Mouse (Mus musculus) ovary, adult 18-20 months (tissue): ENCODE data around the gene Ppp2r2d.
A peak's percentile ranks its signal among the peaks of the same experiment; 100 is the strongest.

Experiments used
- DNase-seq: peaks from one replicate; pipeline ENCODE4 v3.0.0; 2022; ENCODE audit warnings: low spot score, mixed read lengths

The Ppp2r2d gene

GRCm38 (mm10) chr7:138856670-138857069 is 10.8 kb downstream of the Ppp2r2d start:
- no peak for DNase-seq

DNA sequence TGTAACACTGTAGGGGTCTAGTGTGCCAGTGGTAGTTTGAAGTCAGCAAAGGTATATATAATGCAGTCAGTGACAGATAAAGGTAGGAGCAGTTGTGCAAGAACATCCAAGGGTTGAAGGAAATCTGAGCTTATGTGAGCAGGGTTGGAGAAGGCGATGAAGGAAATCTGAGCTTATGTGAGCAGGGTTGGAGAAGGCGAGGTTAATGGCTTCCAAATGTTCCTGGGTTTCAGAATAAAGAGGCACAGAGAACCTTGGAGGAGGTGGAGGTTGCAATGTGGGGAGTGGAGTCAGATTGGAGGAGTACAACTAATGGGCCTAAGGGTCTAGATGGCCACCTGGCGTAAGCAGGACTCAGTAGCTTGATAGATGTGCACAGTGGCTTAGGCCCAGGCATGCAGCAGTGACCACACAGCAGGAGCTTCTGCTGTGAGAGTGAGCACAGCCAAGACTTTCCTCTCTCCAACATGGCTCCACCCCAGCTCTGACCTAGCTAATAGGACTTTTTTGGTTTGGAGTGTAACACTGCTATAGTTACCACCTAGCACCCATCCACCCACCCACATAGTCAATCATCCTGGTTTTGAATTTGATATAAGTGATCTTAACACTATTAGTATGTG is 18.2 kb downstream of the Ppp2r2d start:
- DNase-seq = no peak

- DNase-seq = no peak
Measured at GRCm38 (mm10) chr7:138864776-138865175, 18.9 kb downstream of the Ppp2r2d start.

- DNase-seq = no peak
Measured at GRCm38 (mm10) chr7:138867286-138867685, 21.4 kb downstream of the Ppp2r2d start.

DNA sequence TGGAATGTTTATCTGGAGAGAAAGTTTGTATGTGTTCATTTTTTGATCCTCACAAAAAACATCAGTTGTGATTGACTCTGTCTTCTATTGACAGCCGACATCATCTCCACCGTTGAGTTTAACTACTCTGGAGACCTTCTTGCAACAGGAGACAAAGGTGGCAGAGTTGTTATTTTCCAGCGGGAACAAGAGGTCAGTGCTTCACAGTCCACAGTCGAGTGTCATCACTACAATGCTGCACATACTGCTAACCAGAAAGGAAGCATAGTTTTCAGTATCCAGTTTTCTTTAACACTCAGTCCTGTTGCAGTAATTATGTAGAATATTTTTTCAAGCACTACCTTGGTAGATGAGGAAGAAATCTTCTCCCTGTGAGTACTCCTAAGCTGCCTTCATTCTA is 22.4 kb downstream of the Ppp2r2d start:
- DNase-seq = no peak

DNA sequence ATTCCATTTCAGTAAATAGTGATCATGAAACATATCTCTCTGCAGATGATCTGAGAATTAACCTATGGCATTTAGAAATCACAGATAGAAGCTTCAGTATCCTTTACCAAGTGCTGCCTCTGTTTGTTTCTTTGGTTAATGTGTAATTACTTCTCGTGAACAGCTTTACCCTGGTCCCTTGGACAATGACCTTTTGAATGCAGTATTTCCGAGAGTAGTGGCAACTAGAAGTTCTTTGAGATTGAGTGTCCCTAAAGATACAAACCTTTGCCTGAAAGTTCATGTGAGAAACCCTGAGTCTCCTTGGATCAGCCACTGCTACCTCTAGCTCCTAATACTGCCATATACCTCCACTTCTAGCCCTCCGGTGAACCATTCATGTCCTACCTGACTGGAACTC is 27.1 kb downstream of the Ppp2r2d start:
- no peak for DNase-seq

DNA sequence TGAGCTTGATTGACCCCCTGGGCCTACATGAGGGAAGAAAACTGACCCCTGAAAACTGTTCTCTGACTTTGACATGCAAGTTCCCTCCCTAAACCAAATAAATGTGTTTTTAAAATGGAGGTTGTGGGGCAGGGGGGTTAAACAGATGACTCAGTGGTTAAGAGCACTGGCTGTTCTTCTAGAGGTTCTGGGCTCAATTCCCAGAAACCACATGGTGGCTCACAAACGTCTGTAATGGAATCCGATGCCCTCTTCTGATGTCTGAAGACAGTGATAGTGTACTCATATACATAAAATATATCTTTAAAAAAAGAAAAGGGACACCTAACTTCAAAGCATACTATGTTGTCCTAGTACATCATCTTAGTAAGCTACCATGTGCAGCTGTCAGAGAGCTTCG is 29.2 kb downstream of the Ppp2r2d start:
- no peak for DNase-seq

DNA sequence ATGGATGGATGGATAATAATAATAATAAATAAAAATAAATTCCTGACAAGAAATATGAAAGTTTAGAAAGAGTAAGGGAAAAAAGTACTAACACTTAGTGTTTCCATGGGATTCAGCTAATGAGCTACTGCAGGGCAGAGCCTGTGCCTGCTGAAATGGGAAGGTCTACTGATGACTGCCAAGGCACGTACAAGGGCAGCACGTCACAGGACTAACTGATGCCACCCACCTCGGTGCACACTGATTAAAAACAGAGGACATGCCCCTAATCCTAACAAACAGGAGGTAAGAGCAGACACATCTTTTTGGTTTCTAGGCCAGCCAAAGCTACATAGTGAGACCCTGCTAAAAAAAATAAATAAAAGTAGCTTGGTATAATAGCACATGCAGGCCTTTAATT is 37.8 kb downstream of the Ppp2r2d start:
- DNase-seq = no peak

GRCm38 (mm10) chr7:138885365-138886289 is 39.7 kb downstream of the Ppp2r2d start:
- DNase-seq = no peak

DNA sequence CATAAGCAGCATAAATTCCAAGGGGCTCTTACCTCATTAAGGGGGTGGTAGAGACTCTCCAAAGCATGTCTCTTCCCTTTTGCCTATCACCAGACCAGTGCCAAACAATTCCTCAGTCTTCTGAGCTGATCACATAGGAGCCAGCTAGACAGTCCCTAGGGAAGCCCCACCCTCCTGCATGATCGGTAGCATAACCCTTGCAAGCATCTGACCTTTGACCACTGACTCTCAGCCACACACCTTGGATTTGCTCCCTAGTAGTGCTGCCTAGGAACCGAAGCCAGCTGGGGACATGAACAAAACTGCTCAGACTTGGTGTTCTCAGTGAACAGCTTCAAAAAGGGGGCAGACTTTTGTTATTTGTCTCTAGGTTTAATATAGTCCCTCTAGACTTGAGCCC is 52.2 kb downstream of the Ppp2r2d start:
- DNase-seq = no peak

GRCm38 (mm10) chr7:138898743-138899142 is 52.9 kb downstream of the Ppp2r2d start:
- DNase-seq = no peak

DNA sequence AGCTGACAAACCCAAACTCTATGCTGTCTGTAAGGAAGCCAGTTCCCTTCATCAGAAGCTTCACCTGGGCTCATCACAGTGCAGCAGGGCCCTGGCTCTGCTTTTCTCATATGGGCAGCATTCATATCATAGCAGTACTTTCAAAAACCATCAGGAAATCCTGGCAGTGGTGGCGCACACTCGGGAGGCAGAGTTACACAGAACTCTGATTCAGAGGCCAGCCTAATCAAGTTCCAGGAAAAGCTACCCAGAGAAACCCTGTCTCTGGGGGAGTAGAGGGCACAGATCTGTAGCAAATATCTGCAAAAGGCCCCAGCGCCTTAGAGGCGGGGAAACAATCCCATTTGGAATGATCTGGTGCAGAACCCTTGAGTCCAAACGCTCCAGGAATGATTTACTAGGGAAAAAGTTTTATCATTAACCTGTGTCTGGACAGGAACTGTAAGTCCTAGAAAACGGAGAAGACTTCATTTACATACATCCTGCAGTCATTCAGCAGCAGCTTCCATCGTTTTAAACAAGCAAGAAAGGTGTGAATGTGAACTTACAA is 58.1 kb downstream of the Ppp2r2d start:
- no peak for DNase-seq

- no peak for DNase-seq
Measured at GRCm38 (mm10) chr7:138906441-138906840, 60.6 kb downstream of the Ppp2r2d start.

DNA sequence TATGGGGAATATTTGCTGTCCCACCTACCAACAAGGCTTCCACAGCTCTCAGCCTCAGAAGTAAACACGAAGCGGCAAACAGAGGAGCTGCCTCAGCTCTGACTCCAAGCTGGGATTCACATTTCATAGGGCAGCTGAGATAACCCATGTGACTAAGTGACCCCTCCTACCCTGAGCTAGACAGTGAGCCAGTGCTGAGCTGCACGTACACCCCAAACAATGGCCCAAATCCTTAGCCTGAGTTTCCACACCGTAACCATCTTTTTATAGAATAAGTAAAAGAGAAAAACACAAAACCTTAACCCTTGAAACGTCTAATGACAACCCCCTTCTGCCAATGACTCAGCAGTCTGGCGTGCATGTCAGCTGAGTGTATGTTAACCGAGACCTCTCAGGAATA is 61.2 kb downstream of the Ppp2r2d start:
- DNase-seq = peak; percentile 29

GRCm38 (mm10) chr7:138907976-138908375 is 62.1 kb downstream of the Ppp2r2d start:
- DNase-seq = no peak

- DNase-seq = no peak
Measured at GRCm38 (mm10) chr7:138908768-138909276, 62.9 kb downstream of the Ppp2r2d start.

GRCm38 (mm10) chr7:138909277-138910192 is 63.7 kb downstream of the Ppp2r2d start, which contains the start of gene Bnip3:
TSS of gene Bnip3 (minus strand) at chr7:138909519.
- peak; percentile 96 for DNase-seq

DNA sequence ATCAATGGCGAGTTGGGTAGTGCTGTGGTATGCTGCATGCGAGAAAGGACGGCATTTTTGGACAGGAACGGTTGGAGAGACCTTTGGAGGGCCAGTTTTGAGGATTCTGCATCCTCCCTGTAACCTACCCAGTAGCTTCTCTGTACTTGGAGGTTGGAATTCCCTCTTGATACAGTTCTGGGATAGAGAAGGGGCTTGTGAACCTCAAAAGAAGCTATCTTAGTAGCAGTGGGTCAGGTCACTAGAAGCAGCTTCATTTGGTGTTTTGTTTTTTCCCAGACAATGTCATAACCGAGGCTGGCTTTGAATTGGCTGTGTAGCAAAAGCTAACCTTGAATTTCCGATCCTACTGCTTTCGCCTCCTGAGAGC is 64.3 kb downstream of the Ppp2r2d start:
- DNase-seq = no peak

DNA sequence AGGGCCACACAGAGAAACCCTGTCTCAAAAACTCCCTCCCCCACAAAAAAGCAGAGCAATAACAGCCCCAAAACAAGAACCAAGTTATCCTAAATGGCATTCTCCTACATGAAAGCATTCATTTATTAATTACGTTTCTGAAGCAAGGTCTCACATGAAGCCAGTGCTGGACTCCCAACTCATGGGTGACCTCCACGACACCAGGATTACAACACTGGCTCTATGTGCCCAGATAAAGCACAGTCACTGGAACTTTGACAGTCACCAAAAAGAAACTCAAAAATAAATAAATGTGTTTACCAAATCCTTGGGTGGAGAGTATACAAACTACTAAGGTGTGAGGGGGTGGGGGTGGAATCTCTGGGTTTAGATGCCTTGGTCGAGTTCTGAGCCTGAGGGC is 67.7 kb downstream of the Ppp2r2d start:
- DNase-seq = no peak

DNA sequence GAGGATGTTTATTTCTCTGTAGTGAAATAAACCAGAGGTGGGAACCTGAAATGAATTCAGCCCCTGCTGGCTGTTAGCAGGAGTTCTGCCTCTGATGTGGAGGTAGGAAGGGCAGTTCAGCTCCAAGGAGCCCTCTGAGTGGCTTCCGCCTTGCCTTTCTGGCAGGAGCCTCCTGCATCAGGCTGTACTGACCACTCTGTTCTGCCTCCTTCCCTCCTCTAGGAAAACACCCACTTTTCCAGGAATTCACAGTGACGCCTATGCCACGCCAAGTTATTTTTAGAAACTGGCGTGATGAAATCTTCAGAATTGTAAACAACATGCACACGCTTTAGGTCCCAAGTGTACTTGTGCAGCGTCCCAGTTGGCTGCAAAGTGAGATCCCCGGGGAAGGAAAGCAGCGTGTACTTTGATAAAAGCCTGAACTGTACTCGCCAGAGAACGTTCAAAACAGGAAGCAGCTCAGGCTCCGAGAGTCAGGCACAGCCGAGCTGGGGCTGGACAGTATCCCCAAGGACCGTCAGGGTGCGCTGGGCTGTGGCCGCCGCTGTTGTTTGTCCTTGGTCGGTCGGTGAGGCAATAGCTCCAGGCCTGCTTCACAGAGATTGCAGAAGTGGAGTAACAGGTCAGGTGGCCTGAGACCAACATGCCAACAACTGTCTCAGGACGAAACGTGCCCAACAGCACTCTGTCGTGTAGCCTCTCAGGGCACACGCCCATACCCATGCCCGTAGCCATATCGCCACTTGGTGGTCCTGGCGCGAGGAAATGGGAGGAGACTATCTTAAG is 73.5 kb downstream of the Ppp2r2d start:
- peak; percentile 82 for DNase-seq

- no peak for DNase-seq
Measured at GRCm38 (mm10) chr7:138921611-138922010, 75.7 kb downstream of the Ppp2r2d start.
